Mouse (Mus musculus) intestine, embryonic 15.5 days (tissue): Measurements from ENCODE around the gene Frmd4a. TPM values are rescaled to one million over a fixed set of nuclear protein-coding genes. Genes with fewer than 3 reads are reported as not detected.

ENCODE experiments used
- ATAC-seq: fragments of 200-750 bp; cut with Nextera tagmentation; 2 replicates; pipeline ENCODE4 v1.8.0; 2017; ENCODE audit warnings: moderate TSS enrichment, moderate library complexity
- H3K27ac ChIP-seq: fragments of 300-500 bp; sonication (generic); 2 replicates; pipeline ENCODE4 v1.5.1; 2015; ENCODE audit warnings: mild to moderate bottlenecking, inconsistent platforms
- H3K27me3 ChIP-seq: fragments of 300-500 bp; sonication (generic); replicated peaks from 2 replicates; pipeline ENCODE4 v1.6.1; 2015; ENCODE audit warnings: inconsistent platforms
- H3K36me3 ChIP-seq: fragments of 300-500 bp; sonication (generic); 2 replicates; pipeline ENCODE4 v1.6.1; 2015; ENCODE audit warnings: inconsistent platforms
- H3K4me1 ChIP-seq: fragments of 300-500 bp; sonication (generic); replicated peaks from 2 replicates; pipeline ENCODE4 v1.6.1; 2015; ENCODE audit warnings: inconsistent platforms
- H3K4me2 ChIP-seq: fragments of 300-500 bp; sonication (generic); replicated peaks from 2 replicates; pipeline ENCODE4 v1.6.1; 2015; ENCODE audit warnings: mild to moderate bottlenecking, inconsistent platforms
- H3K4me3 ChIP-seq: fragments of 300-500 bp; sonication (generic); replicated peaks from 2 replicates; pipeline ENCODE4 v1.5.1; 2015; ENCODE audit warnings: inconsistent platforms
- H3K9ac ChIP-seq: fragments of 300-500 bp; sonication (generic); 2 replicates; pipeline ENCODE4 v1.6.1; 2015; ENCODE audit warnings: inconsistent platforms
- H3K9me3 ChIP-seq: fragments of 300-500 bp; sonication (generic); 2 replicates; pipeline ENCODE4 v1.6.1; 2016; ENCODE audit warnings: inconsistent platforms
- WGBS: fragments of 180-500 bp; shearing (Covaris S2); methylation state at CpG from one replicate; pipeline ENCODE4 v1.1.7; 2015; 5-methylcytosine and 5-hydroxymethylcytosine counted together
- polyA plus RNA-seq: library from polyadenylated mRNA; unstranded; fragments of >200 nt; fragmentation: Nextera tagmentation; extraction: Ambion mirVana; gene quantifications from 2 replicates; pipeline ENCODE4 v1.2.1, GENCODE M21; 2015

Gene Frmd4a
- polyA plus RNA-seq, 1 experiment from 2014 or later, result 21.0 TPM

DNA sequence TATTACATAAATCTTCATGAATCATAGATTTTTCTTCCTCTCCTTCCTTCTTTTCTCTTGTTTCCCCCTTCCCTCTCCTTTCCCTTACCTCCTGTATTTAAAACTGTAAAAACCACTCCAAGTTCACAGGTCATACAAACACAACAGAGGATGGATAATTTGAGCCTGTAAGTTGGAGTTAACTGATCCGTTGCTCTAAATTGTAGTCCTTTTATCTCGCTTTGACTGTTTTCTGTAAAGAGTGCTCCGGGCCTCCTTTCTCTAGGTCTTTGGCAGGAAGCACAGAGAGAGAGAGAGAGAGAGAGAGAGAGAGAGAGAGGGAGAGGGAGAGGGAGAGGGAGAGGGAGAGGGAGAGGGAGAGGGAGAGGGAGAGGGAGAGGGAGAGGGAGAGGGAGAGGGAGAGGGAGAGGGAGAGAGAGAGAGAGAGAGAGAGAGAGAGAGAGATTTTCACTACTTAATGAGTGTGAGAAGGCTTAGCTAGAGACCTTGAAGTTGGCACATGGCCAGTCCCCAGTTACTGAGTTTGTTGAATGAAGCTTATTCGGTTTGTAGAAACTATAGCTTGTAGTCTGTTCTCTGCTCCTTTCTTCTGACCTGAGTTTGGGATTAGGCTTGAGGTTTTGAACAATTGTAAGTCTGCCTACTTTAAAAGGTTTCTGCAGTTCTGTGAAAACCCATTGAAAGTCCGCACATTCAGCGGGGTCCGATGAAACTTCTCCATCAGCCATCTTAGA lies 499.5 kb downstream of the Frmd4a start:
- H3K4me1 ChIP-seq, result peaks cover 7% of the 10 kb centered on the region
- H3K27ac ChIP-seq, result peak overlapping the region; percentile 75
- H3K9ac ChIP-seq, result no peak overlapping the region
- H3K9me3 ChIP-seq, result no peaks in the 10 kb centered on the region
- peak; percentile 60; the same call in 1 of the 2 replicates for ATAC-seq
- no peak overlapping the region for H3K4me3 ChIP-seq
- peak overlapping the region; percentile 28; the same call in 1 of the 2 replicates for H3K4me2 ChIP-seq
- no peaks in the 10 kb centered on the region for H3K27me3 ChIP-seq
- WGBS, result 30% methylated on average over 7 of the region's 7 CpGs
- H3K36me3 ChIP-seq, result no peaks in the 10 kb centered on the region

DNA sequence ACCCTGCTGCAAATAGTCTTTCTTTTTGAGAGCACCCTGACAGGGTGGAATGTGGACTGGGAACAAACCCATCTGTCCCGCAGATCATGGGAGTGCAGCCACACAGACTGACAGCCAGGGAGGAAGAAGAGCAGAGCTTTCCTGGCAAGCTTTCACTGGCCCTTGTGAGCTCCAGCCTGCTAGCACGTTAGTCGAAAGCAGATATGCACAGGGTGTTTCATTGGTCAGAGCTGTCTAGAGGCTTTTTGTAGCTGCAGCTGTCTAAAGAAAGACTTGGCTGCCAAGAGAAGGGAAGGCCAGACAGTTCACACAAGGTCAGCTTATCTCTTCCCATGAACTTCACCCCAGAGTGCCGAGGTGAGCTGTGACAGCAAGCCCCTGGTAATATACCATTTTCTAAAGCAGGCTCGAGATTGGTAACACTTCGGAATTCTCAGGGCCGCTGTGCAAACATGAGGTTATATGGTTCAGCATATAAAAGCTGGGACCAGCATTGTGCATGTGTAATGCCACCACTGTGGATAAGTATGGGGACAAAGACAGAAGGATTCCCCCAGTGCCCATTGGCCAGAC lies 500.1 kb downstream of the Frmd4a start:
- peak overlapping the region; percentile 75 for H3K27ac ChIP-seq
- 15% methylated on average over 7 of the region's 7 CpGs for WGBS
- ATAC-seq, result peak; percentile 85
- H3K36me3 ChIP-seq, result no peaks in the 10 kb centered on the region
- H3K9me3 ChIP-seq, result no peaks in the 10 kb centered on the region
- no peak overlapping the region for H3K9ac ChIP-seq
- H3K4me2 ChIP-seq, result peak overlapping the region; percentile 28; the same call in 1 of the 2 replicates
- no peaks in the 10 kb centered on the region for H3K27me3 ChIP-seq
- H3K4me3 ChIP-seq, result no peak overlapping the region
- H3K4me1 ChIP-seq, result peaks cover 3% of the 10 kb centered on the region

DNA sequence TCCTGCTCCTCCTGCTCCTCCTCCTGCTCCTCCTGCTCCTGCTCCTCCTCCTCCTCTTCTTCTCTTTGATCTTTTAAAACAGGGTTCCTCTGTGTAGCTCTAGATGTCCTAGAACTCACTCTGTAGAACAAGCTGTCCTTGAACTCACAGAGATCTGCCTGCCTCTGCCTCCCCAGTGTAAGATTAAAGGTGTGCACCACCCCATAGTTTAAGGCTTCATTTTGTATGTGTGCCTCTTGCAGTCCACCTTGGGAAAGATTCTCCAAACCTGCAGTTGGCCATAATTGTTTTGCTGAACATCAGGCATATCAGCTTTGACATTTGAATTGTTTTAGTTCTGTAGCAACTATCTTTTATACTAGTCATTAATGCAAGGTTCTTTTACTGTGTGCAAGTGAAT lies 501.0 kb downstream of the Frmd4a start:
- ATAC-seq, result no peak
- H3K4me2 ChIP-seq, result no peak overlapping the region
- H3K4me1 ChIP-seq, result no peaks in the 10 kb centered on the region; the same call in 1 of the 2 replicates
- H3K9me3 ChIP-seq, result no peaks in the 10 kb centered on the region
- no peaks in the 10 kb centered on the region for H3K36me3 ChIP-seq
- H3K27me3 ChIP-seq, result no peaks in the 10 kb centered on the region
- no peak overlapping the region for H3K27ac ChIP-seq
- no peak overlapping the region for H3K9ac ChIP-seq
- H3K4me3 ChIP-seq, result no peak overlapping the region

DNA sequence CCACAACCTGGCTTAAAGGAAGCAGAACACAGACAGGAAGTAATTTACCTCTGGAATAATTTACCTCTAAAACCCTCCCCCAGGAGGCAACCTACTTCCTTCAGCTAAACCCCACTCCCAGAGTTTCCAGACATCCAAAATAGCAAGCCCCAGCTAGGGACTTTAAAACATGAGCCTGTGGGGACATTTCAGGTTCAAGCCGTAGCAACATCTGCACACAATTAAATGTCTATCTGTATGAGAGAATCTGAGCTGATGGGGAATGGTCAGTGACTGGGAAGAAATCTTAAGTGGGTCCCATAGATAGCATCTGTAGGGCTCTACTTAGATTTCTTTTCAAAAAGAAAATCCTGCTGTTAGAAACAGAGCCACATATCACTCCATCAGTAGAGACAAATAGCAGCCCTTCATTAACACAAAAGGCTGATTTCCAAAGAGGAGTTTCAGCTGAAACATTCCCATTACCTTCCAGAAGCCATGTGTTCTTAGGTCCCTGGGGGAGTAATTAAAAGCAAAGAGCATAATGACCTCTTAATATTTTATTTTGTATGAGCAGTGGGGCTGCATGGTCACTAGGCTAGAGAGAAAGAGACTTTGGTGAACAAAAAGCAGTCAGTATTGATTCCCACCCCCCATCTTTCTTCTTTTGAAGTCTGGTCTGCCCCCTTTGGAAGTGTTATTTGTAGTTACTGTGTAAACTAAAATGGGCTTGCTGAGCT lies 505.4 kb downstream of the Frmd4a start:
- Histone ChIP-seq H3K27ac (no peak overlapping the region), H3K9ac (no peak overlapping the region), H3K9me3 (no peaks in the 10 kb centered on the region), H3K4me2 (no peak overlapping the region), H3K36me3 (no peaks in the 10 kb centered on the region), H3K27me3 (no peaks in the 10 kb centered on the region), H3K4me3 (no peak overlapping the region), H3K4me1 (no peaks in the 10 kb centered on the region)
- no peak for ATAC-seq
- 86% methylated on average over 1 of the region's 1 CpGs for WGBS

DNA sequence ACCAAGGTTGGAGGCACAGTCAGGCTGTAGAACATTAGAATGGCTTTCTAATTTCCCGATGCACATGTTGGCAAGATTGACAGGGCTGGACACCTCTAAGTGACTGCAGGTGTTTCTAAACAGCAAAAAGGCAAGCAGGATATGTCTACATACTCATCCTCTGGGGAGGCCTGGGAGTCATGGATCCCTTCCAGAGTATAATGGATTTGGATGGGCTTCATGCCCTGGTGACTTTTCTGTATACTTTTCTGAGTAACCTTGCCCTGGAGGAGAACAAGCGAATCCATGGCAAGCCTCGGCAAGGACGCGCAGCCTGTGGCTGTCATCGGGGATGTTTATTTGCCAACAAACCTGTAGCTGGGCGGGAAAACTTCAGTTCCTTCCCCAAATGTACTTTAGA lies 509.6 kb downstream of the Frmd4a start:
- Histone ChIP-seq H3K27ac (no peak overlapping the region), H3K9me3 (no peaks in the 10 kb centered on the region), H3K9ac (no peak overlapping the region), H3K4me2 (no peak overlapping the region), H3K4me1 (no peaks in the 10 kb centered on the region), H3K36me3 (no peaks in the 10 kb centered on the region), H3K4me3 (no peak overlapping the region), H3K27me3 (no peaks in the 10 kb centered on the region)
- no peak for ATAC-seq
- 94% methylated on average over 7 of the region's 7 CpGs for WGBS

DNA sequence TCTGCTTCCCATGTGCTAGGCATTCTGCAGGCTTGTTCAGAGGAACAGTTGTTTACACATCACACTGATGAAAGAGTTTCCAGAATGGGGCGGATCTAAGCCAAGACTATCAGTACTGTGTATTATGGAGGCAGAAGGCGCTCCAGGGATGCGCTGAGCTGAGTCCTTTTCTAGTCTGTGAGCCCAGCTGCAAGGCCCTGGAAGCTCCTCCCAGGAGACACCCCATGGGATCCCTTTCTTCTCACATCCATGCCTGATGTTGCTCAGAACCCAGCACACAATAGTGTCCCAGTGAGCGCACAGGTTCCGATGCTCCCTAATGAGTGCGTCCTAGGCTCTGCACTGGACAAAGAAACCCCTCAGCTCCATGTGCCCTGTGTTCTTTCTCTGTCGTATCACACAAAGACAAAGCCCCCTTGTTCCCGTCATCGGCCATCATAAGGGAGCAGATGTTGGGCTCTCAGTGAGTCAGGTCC lies 511.8 kb downstream of the Frmd4a start:
- ATAC-seq, result no peak; the same call in 1 of the 2 replicates
- no peaks in the 10 kb centered on the region for H3K4me1 ChIP-seq
- no peaks in the 10 kb centered on the region for H3K27me3 ChIP-seq
- H3K36me3 ChIP-seq, result no peaks in the 10 kb centered on the region
- no peak overlapping the region for H3K27ac ChIP-seq
- H3K9ac ChIP-seq, result no peak overlapping the region
- H3K4me2 ChIP-seq, result no peak overlapping the region
- no peaks in the 10 kb centered on the region for H3K9me3 ChIP-seq
- H3K4me3 ChIP-seq, result no peak overlapping the region
- 72% methylated on average over 9 of the region's 9 CpGs for WGBS

DNA sequence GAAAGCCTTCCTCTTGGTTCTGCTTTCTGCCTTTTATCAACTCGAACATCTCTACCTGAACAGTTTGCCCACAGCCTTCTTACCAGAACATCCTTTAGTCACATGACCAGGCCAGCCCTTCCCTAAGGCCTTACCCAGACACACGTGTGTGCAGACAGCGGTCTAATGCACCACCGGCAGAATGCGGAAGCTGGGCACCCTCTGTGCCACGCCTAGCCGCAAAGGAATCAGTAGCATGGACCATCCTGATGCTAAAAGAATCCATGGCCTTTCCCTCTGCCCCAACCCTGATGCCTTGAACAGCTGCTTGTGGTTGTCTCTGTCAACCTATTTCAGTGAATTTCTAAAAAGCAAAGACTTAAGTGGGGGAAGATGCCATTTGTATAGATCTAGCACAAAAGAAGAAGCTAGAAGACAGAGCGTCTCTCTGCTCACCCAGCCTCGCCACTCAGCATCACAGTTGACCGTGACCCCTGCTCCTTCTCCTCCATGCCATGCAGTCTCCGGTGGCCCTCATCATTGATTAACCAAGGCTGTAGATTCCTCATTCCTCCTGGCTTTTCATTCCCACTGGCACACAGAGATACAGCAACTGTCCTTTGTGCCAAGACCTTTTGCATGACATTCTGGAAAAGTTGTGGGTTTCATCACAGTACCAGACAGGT lies 514.1 kb downstream of the Frmd4a start:
- no peaks in the 10 kb centered on the region for H3K9me3 ChIP-seq
- H3K27me3 ChIP-seq, result no peaks in the 10 kb centered on the region
- peaks cover 4% of the 10 kb centered on the region; the same call in 1 of the 2 replicates for H3K36me3 ChIP-seq
- no peak overlapping the region for H3K4me2 ChIP-seq
- no peak for ATAC-seq
- H3K27ac ChIP-seq, result no peak overlapping the region
- H3K4me1 ChIP-seq, result no peaks in the 10 kb centered on the region
- H3K9ac ChIP-seq, result no peak overlapping the region
- 77% methylated on average over 11 of the region's 11 CpGs for WGBS
- H3K4me3 ChIP-seq, result no peak overlapping the region

DNA sequence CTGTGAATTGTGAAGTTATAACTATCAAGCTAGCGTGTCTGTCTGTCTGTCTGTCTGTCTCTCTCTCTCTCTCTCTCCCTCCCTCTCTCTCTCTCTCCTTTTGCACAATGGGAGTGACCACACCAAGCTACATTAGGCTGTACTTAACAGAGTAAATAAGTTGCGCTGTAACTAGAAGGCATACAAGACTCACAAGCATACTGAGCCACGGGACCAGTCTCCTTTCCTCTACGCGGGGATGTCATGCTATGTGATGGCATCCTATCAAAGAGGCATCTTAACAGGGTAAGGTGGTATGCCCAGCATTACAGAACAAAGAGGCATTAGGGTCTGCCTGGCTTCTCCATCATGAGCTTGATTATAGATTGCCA lies 514.7 kb downstream of the Frmd4a start:
- ATAC-seq, result no peak
- Histone ChIP-seq H3K4me2 (no peak overlapping the region), H3K27ac (no peak overlapping the region), H3K4me3 (no peak overlapping the region), H3K9ac (no peak overlapping the region), H3K36me3 (peaks cover 4% of the 10 kb centered on the region; the same call in 1 of the 2 replicates), H3K4me1 (no peaks in the 10 kb centered on the region), H3K27me3 (no peaks in the 10 kb centered on the region), H3K9me3 (no peaks in the 10 kb centered on the region)
- 89% methylated on average over 5 of the region's 5 CpGs for WGBS

DNA sequence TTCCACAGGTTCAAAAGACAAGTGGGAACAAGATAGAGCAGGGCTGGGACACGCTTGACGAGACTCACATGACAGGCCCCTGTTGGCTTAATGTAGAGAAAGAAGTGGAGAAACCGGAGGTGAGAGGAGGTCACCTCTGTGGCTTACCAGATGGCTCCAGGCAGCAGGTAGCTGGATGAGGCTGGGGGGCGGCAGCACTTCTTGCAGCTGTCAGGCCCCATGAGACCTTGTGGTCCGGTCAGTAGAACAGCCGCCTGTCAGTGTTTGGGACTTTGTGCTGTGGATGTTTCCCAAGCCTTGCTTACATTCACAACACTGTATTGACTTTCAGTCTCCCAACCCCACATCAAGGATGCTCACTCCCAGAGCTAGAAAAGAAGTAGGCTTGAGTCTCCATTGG lies 515.4 kb downstream of the Frmd4a start:
- Histone ChIP-seq H3K36me3 (peaks cover 4% of the 10 kb centered on the region; the same call in 1 of the 2 replicates), H3K9ac (no peak overlapping the region), H3K4me2 (no peak overlapping the region), H3K27me3 (no peaks in the 10 kb centered on the region), H3K9me3 (no peaks in the 10 kb centered on the region), H3K4me1 (no peaks in the 10 kb centered on the region), H3K4me3 (no peak overlapping the region), H3K27ac (no peak overlapping the region)
- ATAC-seq, result no peak
- WGBS, result 93% methylated on average over 6 of the region's 6 CpGs

DNA sequence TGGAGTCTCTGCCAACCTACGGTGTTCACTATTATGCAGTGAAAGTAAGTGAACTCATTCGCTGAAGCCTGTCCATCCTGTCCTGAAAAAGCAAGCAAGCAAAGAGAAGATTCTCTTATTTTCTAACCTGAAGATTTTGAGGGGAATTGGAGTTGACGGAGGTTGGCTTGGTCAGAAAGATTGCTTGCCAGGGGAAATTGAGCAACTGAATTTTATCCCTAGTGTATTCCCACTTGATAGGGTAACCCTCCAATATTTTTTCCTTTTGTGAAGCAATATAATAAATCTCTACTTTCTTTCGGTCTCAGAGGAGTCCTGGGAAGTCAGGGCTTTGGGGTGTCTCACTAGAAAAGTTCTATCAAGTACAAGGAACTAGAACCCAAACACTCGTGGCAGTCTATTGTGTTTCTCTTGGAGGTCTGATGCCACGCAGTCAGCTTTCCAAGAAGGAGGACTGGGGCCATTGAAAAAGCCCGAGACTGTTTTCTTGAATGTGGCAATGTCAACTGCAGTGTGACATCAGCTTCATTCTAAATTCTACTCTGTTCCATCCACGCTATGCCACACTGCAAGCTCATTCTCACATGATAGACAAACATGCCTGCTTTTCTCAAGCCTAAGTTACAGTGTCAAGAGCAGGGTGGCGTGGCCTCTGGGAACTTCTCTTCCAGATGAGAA lies 517.8 kb downstream of the Frmd4a start:
- no peak overlapping the region for H3K4me2 ChIP-seq
- peaks cover 4% of the 10 kb centered on the region; the same call in 1 of the 2 replicates for H3K36me3 ChIP-seq
- no peaks in the 10 kb centered on the region for H3K27me3 ChIP-seq
- H3K27ac ChIP-seq, result no peak overlapping the region
- no peak for ATAC-seq
- WGBS, result 90% methylated on average over 9 of the region's 9 CpGs
- H3K9me3 ChIP-seq, result no peaks in the 10 kb centered on the region
- no peaks in the 10 kb centered on the region for H3K4me1 ChIP-seq
- no peak overlapping the region for H3K9ac ChIP-seq
- no peak overlapping the region for H3K4me3 ChIP-seq

DNA sequence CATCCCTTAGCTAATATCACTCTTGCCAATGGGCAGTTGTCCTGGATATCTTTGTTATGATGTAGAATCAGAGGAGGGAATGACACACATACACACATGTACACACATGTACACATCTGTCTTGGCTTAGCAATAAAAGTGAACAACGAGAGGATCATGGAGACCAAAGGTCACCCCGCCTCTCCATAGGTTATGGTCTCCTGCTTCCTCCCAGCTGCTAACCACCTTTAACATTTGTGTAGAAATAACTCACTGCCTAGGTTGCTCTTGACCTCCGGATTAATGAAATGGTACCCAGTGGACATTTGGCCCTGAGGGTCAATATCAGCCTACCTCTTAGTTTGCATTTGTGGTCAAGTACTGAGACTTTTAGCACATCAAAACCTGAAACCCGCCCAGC lies 523.8 kb downstream of the Frmd4a start:
- Histone ChIP-seq H3K4me1 (peaks cover 5% of the 10 kb centered on the region), H3K27ac (no peak overlapping the region), H3K9me3 (no peaks in the 10 kb centered on the region), H3K9ac (no peak overlapping the region), H3K36me3 (no peaks in the 10 kb centered on the region), H3K4me2 (no peak overlapping the region), H3K4me3 (no peak overlapping the region), H3K27me3 (no peaks in the 10 kb centered on the region)
- WGBS, result 55% methylated on average over 4 of the region's 4 CpGs
- ATAC-seq, result peak; percentile 15; the same call in 1 of the 2 replicates
